ENCODE assay signal across 10 mouse cellular contexts in the genomic region with DNA sequence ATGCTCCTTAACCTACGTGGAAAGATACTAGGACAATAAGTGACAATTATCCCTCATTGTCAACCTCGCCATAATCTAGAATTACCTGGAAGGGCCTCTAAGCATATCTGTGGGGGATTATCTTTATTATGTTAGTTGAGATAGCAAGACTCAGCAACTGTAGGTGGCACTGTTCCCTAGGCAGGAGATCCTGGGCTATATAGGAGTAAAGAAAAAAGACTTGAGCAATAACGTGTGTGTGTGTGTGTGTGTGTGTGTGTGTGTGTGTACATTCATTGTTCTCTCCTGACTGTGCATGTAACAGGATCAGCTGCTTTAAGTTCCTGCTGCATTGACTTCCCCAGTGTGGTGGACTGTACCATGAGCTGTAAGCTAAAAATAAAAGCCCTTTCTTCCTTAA.
DNase-seq lines count a peak whose midpoint lies in the region.
"Had no signal": no experiment of that assay in that cellular context is flagged by ENCODE, and none has a peak within 500 bp of the region (broad histone marks: within the 10 kb centered on the region; RNA-seq: fewer than 3 reads in every experiment).

No protein-coding gene starts in this region.

- peak; percentile 33 to 34 for DNase-seq in cerebellum, postnatal 10 days
- DNase-seq in cerebellum, postnatal 4 days (ENCODE audit: low spot score in 2 of 2): no peak
- DNase-seq in layer of hippocampus, adult 9-11 months: peak; percentile 9
- DNase-seq in layer of hippocampus, adult 18-20 months (ENCODE audit: low spot score in 2 of 2): no peak
- peak; percentile 5 for DNase-seq in adrenal gland, postnatal 25 days
- peak; percentile 37 for DNase-seq in naive thymus-derived CD4-positive, alpha-beta T cell, adult 2 months (ENCODE audit: low read depth)
- DNase-seq in yolk sac, embryonic 10.5 days (ENCODE audit: low spot score): no peak
- no peak for DNase-seq in urinary bladder, postnatal 10 days (ENCODE audit: low spot score)
- DNase-seq: cerebellum, postnatal 36 days; liver, embryonic 13.5 days had no signal

Comparison
In these comparisons a context has a peak if more than half of its experiments do, and no peak if none do; other contexts are left out.
1. DNase-seq: peak in cerebellum, postnatal 10 days (2 of 2), layer of hippocampus, adult 9-11 months (single experiment), adrenal gland, postnatal 25 days (single experiment) and naive thymus-derived CD4-positive, alpha-beta T cell, adult 2 months (single experiment); none in cerebellum, postnatal 4 days (0 of 2), layer of hippocampus, adult 18-20 months (0 of 2), yolk sac, embryonic 10.5 days (single experiment) and urinary bladder, postnatal 10 days (single experiment).